Mouse (Mus musculus) ES-Bruce4 (cell line): ENCODE results near the gene Cux1. TPM values are rescaled to one million over a fixed set of nuclear protein-coding genes. Genes with fewer than 3 reads are reported as not detected.

Experiments
- H3K27ac ChIP-seq: 2 replicates; pipeline ENCODE4 v1.5.1; 2012; ENCODE audit warnings: low read length, inconsistent platforms; ENCODE audit not compliant: insufficient read depth
- H3K27me3 ChIP-seq: 2 replicates; pipeline ENCODE4 v1.6.1; 2012; ENCODE audit warnings: mild to moderate bottlenecking, low read length, inconsistent platforms; ENCODE audit not compliant: control insufficient read depth, poor library complexity, insufficient read depth, severe bottlenecking
- H3K36me3 ChIP-seq: 2 replicates; pipeline ENCODE4 v1.6.1; 2012; ENCODE audit warnings: inconsistent platforms, mild to moderate bottlenecking, low read length, moderate library complexity; ENCODE audit not compliant: control insufficient read depth, poor library complexity, insufficient read depth, severe bottlenecking
- H3K4me1 ChIP-seq: one replicate; pipeline ENCODE4 v1.8.1; 2011; ENCODE audit warnings: low read length; ENCODE audit not compliant: control insufficient read depth, insufficient read depth
- H3K4me3 ChIP-seq: 2 replicates; pipeline ENCODE4 v1.5.1; 2011; ENCODE audit warnings: low read depth, mild to moderate bottlenecking, low read length
- H3K9ac ChIP-seq: 2 replicates; pipeline ENCODE4 v1.6.1; 2012; ENCODE audit warnings: low read depth, mild to moderate bottlenecking, inconsistent platforms; ENCODE audit not compliant: poor library complexity, severe bottlenecking
- H3K9me3 ChIP-seq: replicated peaks from 2 replicates; pipeline ENCODE4 v1.6.1; 2012; ENCODE audit warnings: mild to moderate bottlenecking, low read length, inconsistent platforms; ENCODE audit not compliant: control insufficient read depth, poor library complexity, insufficient read depth, severe bottlenecking
- CTCF ChIP-seq: IDR thresholded peaks from one replicate; pipeline ENCODE4 v1.8.1; 2011; ENCODE audit warnings: low read depth, low read length
- EP300 ChIP-seq: IDR thresholded peaks from 2 replicates; pipeline ENCODE4 v1.6.1; 2011; ENCODE audit warnings: low read depth, low read length; ENCODE audit not compliant: insufficient read depth
- POLR2A ChIP-seq: IDR thresholded peaks from one replicate; pipeline ENCODE4 v1.8.1; 2011; ENCODE audit warnings: low read length; ENCODE audit not compliant: insufficient read depth
- polyA plus RNA-seq: library from polyadenylated mRNA; stranded (reverse); fragments of >200 nt; gene quantifications from 2 replicates; pipeline ENCODE4 v1.2.4, GENCODE M21; 2011; ENCODE audit warnings: low read depth; ENCODE audit not compliant: missing spikeins, insufficient read depth, insufficient read length

The Cux1 gene
- polyA plus RNA-seq, 1 experiment: 37.0 TPM

DNA sequence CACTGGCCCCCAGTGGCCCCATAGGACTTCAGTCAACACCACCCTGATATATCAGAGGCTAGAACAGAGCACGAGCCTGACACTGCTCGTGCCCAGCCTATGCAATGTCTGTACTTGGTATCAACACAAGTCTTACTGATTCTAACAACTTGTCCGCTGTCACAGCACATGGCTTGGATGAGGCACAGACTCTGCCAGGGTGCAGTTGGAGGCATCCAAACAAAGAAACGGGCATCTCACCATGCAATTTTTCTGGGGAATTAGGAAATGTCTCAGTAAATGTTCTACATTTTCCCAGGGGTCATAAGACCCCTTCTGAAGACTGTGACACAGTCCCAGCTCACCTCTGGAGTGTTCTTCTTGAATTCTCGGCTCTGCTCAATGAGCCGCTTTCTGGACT lies 81.9 kb downstream of the Cux1 start:
- Histone ChIP-seq H3K4me1 (no peaks in the 10 kb centered on the region), H3K9me3 (no peaks in the 10 kb centered on the region), H3K9ac (no peak overlapping the region), H3K27me3 (no peaks in the 10 kb centered on the region), H3K36me3 (no peaks in the 10 kb centered on the region), H3K27ac (no peak overlapping the region), H3K4me3 (no peak overlapping the region)
- TF ChIP-seq CTCF (no peak), POLR2A (no peak), EP300 (no peak)

DNA sequence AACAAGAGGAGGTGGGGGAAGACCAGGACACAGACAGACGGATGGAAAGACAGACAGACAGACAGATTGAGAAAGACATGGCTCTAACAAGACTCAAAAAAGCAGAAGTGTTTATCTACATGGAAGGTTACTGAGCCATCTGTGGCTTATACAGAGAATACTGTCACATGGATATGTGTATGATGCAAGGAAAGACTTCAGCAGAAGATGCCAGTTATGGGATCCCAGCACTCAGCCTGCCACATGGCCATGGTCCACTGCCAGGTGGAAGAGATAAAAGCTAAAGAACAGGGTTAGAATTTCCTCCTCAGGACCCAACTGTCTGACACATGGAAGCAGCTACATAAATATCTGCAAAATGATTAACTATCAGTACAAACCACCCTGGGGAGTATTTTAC lies 84.9 kb downstream of the Cux1 start:
- H3K27me3 ChIP-seq: no peaks in the 10 kb centered on the region
- no peaks in the 10 kb centered on the region for H3K4me1 ChIP-seq
- no peaks in the 10 kb centered on the region for H3K36me3 ChIP-seq
- TF ChIP-seq CTCF: no peak
- TF ChIP-seq POLR2A: no peak
- TF ChIP-seq EP300: no peak
- H3K4me3 ChIP-seq: no peak overlapping the region
- no peak overlapping the region for H3K27ac ChIP-seq
- H3K9me3 ChIP-seq: no peaks in the 10 kb centered on the region
- no peak overlapping the region for H3K9ac ChIP-seq

GRCm38 (mm10) chr5:136480541-136480940 lies 86.7 kb downstream of the Cux1 start:
- no peak overlapping the region for H3K4me3 ChIP-seq
- no peaks in the 10 kb centered on the region for H3K4me1 ChIP-seq
- H3K9ac ChIP-seq: no peak overlapping the region
- TF ChIP-seq EP300 (no peak), CTCF (no peak), POLR2A (no peak)
- no peaks in the 10 kb centered on the region for H3K36me3 ChIP-seq
- no peaks in the 10 kb centered on the region for H3K9me3 ChIP-seq
- no peaks in the 10 kb centered on the region for H3K27me3 ChIP-seq
- no peak overlapping the region for H3K27ac ChIP-seq

DNA sequence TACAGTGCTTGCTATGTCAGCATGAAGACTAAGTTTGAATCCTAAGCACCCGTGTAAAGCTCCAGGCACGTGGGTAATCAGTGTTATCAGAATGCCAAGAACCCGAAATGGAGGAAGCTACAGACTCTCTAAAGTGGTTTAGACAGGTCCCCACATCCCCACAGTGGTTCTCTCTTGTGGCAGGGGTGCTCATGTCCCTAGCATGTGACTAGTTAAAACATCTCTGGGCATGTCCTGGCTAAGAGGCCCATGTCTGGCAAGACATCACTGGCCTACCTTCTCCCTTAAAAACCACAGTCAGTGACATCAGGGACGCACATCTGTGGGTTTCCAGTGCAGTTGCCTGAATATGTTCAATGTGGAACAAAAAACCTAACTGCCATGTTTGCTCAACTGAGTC lies 87.5 kb downstream of the Cux1 start:
- H3K36me3 ChIP-seq: no peaks in the 10 kb centered on the region
- no peak for TF ChIP-seq EP300
- no peak for TF ChIP-seq CTCF
- TF ChIP-seq POLR2A: no peak

DNA sequence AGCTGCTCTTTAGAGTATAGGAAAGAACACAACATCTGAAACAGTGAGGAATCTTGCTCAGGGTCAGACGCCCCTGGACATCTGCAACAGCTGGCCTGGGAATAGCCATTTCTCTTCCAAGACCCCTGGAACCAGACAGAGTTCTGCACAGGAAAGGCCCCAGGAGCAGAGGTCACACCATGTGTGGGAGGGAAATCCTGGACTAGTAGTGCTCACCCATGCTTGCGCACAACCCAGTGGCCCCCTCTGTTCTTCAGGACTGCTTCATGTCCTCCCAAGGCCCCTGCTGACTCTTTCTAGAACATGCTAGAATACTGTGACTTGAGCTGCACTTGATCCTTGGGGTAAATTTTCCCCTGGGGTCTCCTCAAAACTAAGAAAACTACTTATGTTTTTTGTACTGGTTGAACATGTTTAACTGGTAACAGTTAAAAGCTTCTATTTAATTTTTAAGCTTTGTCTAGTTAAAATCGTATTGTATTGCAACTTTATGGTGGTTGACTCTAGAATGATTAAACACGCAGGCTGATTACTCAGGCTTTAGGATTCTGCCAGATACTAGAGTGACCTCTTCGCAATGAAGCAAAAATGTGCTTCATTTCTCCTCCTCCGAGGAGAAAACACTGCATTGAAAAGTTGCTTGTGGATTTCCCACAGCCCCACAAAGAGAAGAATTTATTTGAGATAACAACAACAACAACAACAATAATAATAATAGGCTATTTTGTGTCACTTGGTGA lies 88.1 kb downstream of the Cux1 start:
- H3K9me3 ChIP-seq: no peaks in the 10 kb centered on the region
- H3K9ac ChIP-seq: no peak overlapping the region
- no peak overlapping the region for H3K4me3 ChIP-seq
- no peaks in the 10 kb centered on the region for H3K4me1 ChIP-seq
- H3K27me3 ChIP-seq: no peaks in the 10 kb centered on the region
- no peak for TF ChIP-seq POLR2A
- TF ChIP-seq CTCF: no peak
- TF ChIP-seq EP300: no peak
- H3K27ac ChIP-seq: no peak overlapping the region
- H3K36me3 ChIP-seq: no peaks in the 10 kb centered on the region

More for the DNA sequence above, 87.5 kb downstream of the Cux1 start:
- Histone ChIP-seq H3K27ac (no peak overlapping the region), H3K4me3 (no peak overlapping the region), H3K4me1 (no peaks in the 10 kb centered on the region), H3K27me3 (no peaks in the 10 kb centered on the region), H3K9me3 (no peaks in the 10 kb centered on the region), H3K9ac (no peak overlapping the region)

- no peaks in the 10 kb centered on the region for H3K4me1 ChIP-seq
- TF ChIP-seq CTCF: no peak
- no peak overlapping the region for H3K9ac ChIP-seq
- no peaks in the 10 kb centered on the region for H3K36me3 ChIP-seq
- no peak overlapping the region for H3K27ac ChIP-seq
- no peaks in the 10 kb centered on the region for H3K27me3 ChIP-seq
- no peaks in the 10 kb centered on the region for H3K9me3 ChIP-seq
- no peak overlapping the region for H3K4me3 ChIP-seq
Measured at GRCm38 (mm10) chr5:136476272-136476671, 91.0 kb downstream of the Cux1 start.
